Mouse (Mus musculus) granulocyte monocyte progenitor cell, adult 5-6 weeks (primary cell): Measurements from ENCODE around the gene Pwp1. TPM values are rescaled to one million over a fixed set of nuclear protein-coding genes. Genes with fewer than 3 reads are reported as not detected.
"Not testable (repeated sequence)": the region's sequence is repeated elsewhere in the genome, so short reads cannot be mapped to it uniquely, and the experiment has no call there.

Experiments used
- ATAC-seq: replicated peaks from 2 replicates; pipeline ENCODE4 v1.8.0; 2016; ENCODE audit warnings: mild to moderate bottlenecking, moderate TSS enrichment, inconsistent platforms; ENCODE audit not compliant: poor library complexity, severe bottlenecking
- total RNA-seq, 2 experiments: library from RNA; stranded (forward) in 1 of 2; stranded (reverse) in 1 of 2; fragments of 200-712, 200-1000 nt in 1 of 2; fragments of >200 nt in 1 of 2; fragmentation: Nextera tagmentation in 1 of 2; gene quantifications; 2 replicates each; pipeline ENCODE4 v1.2.3; 2014 to 2017

Pwp1 gene
- 46.8 and 51.1 TPM in 2 replicates for total RNA-seq (2014; fragmentation: Nextera tagmentation)
- total RNA-seq (2017), result 78.9 and 81.5 TPM in 2 replicates

- peak; percentile 93 for ATAC-seq
These were observed at the start of gene Pwp1 for GRCm38 (mm10) chr10:85829085-85829853. Gene Pwp1, plus strand, starts transcription at chr10:85829494.

GRCm38 (mm10) chr10:85822143-85822696 lies 7.1 kb upstream of the Pwp1 start:
- peak; percentile 73 for ATAC-seq

DNA sequence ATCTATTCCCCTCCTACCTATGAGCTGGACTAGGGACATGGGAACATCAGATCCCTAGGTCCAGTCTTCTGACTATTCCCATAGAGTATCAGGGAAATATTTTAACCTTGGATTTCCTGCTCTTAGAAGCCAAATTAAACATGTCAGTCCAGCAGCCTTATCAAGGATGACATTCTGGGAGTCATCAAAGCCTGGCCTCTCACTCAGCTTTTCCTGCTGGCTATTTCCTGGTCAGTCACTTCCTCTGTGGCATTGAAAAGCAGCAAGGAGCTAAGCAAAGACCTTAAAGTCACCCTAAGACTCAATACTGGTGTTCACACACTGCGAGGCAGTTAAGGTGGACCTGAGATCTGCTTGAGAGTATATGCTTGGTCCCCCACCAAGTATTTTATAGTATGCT lies 5.5 kb upstream of the Pwp1 start:
- not testable (repeated sequence) for ATAC-seq

- ATAC-seq, result not testable (repeated sequence)
These were observed 591 bp upstream of the Pwp1 start for GRCm38 (mm10) chr10:85828722-85829084.

DNA sequence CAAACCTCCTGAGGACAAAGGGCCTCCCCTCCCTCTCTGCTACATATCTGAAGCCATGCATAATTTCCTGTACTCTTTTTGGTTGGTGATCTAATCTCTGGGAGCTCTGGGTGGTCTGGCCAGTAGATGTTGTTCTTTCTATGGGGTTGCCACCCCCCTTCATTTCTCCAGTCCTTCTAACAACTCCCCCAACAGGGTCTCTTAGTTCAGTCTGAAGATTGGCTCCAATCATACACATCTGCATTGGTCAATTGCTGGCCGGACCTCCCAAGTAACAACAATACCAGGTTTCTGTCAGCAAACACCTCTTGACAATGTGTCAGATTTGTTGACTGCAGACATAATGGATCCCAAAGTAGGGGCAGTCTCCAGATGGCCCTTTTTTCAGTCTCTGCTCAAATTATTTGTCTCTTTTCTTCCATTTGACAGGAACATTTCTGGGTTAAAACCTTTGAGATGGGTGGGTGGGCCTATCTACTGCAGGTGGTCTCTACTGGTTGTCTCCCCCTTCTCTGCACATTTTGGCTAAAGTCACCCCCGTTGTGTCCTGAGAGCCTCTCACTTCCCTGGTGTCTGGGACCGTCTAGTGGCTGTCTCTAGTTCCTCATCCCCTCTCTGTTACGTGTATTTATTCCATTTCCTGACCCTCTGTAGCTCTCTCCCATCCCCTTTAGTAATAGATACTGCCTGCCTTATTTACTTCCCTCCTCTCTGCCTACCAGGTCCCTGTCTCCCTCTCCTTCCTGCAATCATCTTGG lies 17.0 kb downstream of the Pwp1 start:
- ATAC-seq, result no peak

DNA sequence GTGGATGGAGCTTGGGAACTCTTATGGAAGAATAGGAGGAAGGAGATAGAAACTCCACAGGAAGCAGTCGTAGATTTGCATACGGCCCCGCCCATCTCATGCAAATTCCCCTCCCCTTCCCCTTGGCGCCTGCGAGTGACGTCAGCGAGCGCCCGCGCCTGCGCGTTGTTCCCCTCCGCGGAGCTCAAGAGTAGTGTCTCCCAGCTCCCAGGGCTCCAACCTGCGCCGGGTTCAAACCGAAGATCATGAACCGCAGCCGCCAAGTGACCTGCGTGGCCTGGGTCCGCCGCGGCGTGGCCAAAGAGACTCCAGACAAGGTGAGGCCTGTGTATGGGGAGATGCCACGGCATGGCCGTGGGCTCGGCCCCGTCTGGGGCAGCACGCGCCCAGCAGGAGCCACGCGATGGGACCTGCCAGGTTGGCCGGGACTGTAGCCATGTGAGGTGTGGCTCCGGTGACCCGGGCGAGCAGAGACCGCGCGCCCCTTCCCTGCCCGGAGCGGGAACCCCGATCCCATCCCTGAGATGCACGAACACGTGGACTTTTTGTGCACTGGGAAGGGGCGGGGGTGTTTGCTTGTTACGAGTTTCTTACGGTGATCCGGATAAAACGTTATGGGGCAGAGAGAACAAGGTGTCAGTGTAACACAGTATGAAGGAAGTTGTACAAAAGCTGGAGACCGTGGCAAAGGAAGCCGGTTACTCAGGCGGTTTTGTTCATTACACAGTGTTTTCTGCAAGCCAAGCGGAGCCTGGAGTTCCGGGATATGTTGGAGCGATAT lies 42.6 kb downstream of the Pwp1 start:
- peak; percentile 86 for ATAC-seq

- peak; percentile 38 for ATAC-seq
These were observed 43.1 kb downstream of the Pwp1 start for GRCm38 (mm10) chr10:85872479-85872773.

- ATAC-seq, result peak; percentile 62
These were observed 44.7 kb downstream of the Pwp1 start for GRCm38 (mm10) chr10:85873861-85874544.

GRCm38 (mm10) chr10:85875812-85876211 lies 46.5 kb downstream of the Pwp1 start:
- no peak for ATAC-seq

- no peak for ATAC-seq
These were observed 50.7 kb downstream of the Pwp1 start for GRCm38 (mm10) chr10:85879886-85880486.

DNA sequence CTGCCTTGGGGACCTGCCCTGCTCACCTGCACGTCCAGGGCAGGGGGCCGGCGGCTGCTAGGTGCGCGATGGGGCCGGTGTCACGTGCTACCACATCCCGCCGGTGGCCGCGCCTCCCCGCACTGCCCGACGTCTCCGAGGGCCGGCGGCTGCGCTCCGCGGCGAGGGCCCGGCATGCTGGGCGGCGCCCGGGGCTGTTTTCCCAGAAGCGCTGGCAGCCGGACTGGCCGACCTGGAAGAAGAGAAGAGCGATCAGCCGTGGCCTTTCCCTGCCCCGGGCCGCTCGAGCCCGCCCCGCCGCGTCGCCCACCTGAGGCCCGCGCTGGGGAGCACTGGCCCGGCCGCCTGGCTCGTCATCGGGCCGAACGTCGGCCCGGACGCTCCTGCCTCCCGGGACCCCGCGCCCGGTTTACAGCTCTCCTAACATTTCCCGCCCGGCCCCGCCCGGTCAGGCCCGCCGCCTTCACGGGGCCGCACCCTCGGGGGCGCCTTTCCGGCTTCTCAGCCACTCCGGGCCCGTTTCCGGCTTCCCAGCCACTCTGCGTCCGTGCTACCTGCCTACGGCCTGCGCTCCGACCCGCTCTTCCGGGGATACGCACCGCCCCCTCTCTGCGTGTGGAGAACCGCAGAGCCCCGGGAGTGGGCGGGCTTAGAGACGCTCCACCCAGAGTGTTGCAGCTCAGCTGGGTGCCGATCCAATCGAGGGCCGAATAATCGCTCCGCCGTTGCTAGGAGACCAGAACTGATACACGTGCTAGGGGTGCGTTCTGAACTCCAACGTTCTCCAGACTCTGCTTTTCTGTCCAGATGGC lies 87.4 kb downstream of the Pwp1 start, which contains the start of gene Prdm4:
Gene Prdm4, minus strand, starts transcription at position 645 of the 812 bp plus-strand sequence.
- ATAC-seq, result peak; percentile 99

GRCm38 (mm10) chr10:85927676-85928445 lies 98.6 kb downstream of the Pwp1 start, which contains the start of gene Ascl4:
Gene Ascl4, plus strand, starts transcription at chr10:85927681.
- ATAC-seq, result peak; percentile 30; the same call in 1 of the 2 replicates

DNA sequence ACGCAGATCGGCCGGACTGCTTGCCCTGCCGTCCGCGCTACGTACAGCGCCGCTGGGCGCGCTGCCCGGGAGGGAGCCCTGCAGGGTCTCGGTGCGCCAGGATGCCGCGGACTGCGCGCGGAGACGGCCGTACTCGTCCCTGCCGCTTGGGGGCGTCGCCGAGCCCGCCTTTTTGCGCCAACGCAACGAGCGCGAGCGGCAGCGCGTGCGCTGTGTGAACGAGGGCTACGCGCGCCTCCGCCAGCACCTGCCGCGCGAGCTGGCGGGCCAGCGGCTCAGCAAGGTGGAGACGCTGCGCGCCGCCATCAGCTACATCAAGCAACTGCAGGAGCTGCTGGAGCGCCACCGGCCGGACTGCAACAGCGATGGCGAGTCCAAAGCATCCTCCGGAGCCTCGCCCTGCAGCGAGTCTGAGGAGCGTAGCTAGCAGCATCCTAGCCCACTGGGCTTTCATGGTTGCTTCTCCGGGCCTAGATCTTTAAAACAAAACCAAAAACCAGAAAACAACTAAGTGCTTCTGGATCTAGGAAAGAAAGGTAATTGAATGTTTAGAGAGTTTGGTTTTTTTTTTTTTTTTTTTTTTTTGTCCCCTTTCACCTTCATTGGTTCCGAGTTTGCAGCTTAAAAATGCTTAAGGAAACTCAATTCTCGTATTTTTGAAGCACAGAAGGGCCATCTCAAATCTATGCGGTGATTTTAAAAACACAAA lies 99.4 kb downstream of the Pwp1 start:
- peak; percentile 77 for ATAC-seq

GRCm38 (mm10) chr10:85929208-85929591 lies 99.9 kb downstream of the Pwp1 start:
- ATAC-seq, result no peak

DNA sequence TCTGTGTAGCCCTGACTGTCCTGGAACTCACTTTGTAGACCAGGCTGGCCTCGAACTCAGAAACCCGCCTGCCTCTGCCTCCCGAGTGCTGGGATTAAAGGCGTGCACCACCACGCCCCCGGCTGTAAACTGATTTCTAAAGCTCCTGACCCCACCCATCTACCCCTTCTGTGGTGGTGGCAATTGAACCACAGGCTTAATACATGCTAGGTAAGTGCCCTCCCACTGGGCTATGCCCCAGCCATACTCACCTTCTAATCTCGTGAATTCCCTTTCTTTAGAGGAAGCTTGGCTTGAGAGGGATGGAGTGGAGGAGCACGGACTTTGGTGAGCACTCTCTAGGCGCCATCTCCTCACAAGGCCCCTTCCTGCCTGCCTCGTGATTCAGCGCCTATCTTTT lies 100.7 kb downstream of the Pwp1 start:
- ATAC-seq, result no peak

- no peak for ATAC-seq
These were observed 107.1 kb downstream of the Pwp1 start for GRCm38 (mm10) chr10:85936280-85936965.
